Mouse (Mus musculus): ENCODE data around the gene Pram1. TPM values are rescaled to one million over a fixed set of nuclear protein-coding genes. Genes with fewer than 3 reads are reported as not detected.

The Pram1 gene
- total RNA-seq, 2 experiments from 2014 or later: 0.22 TPM; not detected in 1

- intact Hi-C loops (cut with DNase I): no loop called here
- DNase-seq: no peak
Observed at GRCm38 (mm10) chr17:33649781-33650475, 12.1 kb downstream of the Pram1 start.

DNA sequence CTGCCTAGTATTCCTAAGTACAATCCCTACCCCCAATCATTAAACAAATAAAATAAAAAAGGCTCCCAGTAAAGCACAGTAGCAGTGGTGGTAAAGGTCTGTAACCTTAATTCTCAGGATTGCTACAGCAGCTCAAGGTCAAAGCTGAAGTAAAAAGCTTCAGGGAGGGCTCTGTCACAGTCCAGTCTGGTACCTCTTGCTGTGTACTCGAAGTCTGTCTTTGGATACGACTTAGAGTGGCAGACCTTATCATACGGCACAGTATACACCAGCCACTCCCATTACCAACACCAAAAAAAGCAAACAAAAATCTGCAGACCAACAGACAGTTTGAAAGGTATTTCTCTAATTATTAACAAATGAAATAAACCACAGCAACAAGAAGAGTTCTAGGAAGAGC lies 29.0 kb downstream of the Pram1 start:
- DNase-seq: no peak
- intact Hi-C loops (cut with DNase I): no loop called here

DNA sequence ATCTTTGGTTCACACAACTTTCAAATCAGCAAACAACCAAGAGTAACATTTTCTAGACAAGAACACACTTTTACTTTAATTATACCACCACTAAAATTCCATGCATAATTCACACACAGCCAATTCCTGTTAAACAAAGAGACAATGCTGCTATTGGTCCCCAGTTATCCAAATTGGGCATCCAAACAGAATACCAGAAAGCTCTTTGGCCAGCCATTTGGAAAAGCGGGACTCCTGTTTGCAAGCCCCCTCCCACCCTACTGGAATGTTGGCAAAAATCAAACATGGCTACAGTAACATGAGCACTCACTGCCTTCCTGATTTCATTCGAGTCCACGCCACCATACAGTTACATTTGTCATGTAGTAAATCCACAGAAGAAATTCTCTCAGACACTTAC lies 31.8 kb downstream of the Pram1 start:
- DNase-seq: no peak
- intact Hi-C loops (cut with DNase I): no loop called here

GRCm38 (mm10) chr17:33673837-33674236 lies 36.0 kb downstream of the Pram1 start:
- no peak for DNase-seq
- intact Hi-C loops (cut with DNase I): no loop called here

GRCm38 (mm10) chr17:33675452-33675851 lies 37.6 kb downstream of the Pram1 start:
- DNase-seq: peak; percentile 19 to 26
- intact Hi-C loops (cut with DNase I): no loop called here

DNA sequence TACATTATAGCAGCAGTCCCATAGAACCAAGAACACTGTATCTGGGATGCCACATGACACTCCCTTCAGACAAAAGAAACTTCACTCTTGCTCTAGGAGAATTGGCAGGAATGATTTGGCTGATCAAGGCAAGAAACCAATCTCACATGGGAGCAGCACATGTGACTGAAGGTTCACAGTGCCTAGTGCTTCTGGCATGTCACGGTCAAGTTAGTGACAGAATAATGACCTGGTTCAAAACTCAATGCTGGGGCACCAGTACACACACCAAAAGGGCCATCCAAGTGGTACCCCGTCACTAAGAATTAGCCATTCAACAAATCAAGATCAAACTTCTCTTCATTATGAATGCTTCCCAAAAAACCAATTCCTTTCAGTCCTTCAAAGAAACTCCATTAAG lies 38.2 kb downstream of the Pram1 start:
- intact Hi-C loops (cut with DNase I): no loop called here
- no peak for DNase-seq

- intact Hi-C loops (cut with DNase I): no loop called here
- DNase-seq: no peak
Observed at GRCm38 (mm10) chr17:33678771-33679170, 40.9 kb downstream of the Pram1 start.

- intact Hi-C loops (cut with DNase I): no loop called here
- DNase-seq: no peak
Observed at GRCm38 (mm10) chr17:33681767-33682166, 43.9 kb downstream of the Pram1 start.

- intact Hi-C loops (cut with DNase I): loop anchor here (2.0 kb wide), 1 partner anchor 34 kb away; the partner anchor contains the start of gene March2
- peak in 1 of 2 experiments; percentile 64 for DNase-seq
Observed at GRCm38 (mm10) chr17:33684671-33685231, 46.9 kb downstream of the Pram1 start.

GRCm38 (mm10) chr17:33685249-33685653 lies 47.4 kb downstream of the Pram1 start:
- intact Hi-C loops (cut with DNase I): loop anchor here (2.0 kb wide), 1 partner anchor 34 kb away; the partner anchor contains the start of gene March2
- peak; percentile 96 to 98 for DNase-seq

DNA sequence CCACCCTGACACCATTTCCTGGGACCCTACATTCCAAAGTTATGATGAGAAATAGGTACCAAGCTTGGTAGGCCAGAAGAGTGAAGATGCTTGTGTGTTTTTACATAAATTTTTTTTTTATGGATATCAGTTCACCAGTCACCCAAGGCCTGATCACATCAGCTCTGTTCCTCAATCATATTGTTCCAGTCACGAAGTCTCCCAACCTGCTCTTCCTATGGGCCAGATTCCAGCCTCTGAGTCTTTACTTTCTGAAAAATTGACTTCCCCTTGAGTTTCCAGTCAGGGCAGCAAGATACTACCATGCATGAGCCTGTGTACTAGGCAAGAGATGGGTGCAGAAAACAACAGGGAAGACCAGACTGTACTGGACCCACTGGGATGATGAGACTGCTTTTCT lies 48.9 kb downstream of the Pram1 start, which contains the start of gene Hnrnpm:
TSS of gene Hnrnpm (minus strand) at position 101 of the 400 bp plus-strand sequence.
- intact Hi-C loops (cut with DNase I): no loop called here
- DNase-seq: no peak

Other genes starting within 250 kb of the Pram1 start
- 1 to 10 TPM; 4.2 to 5.0 TPM for gene Zfp101, start 243.4 kb upstream of the Pram1 start, total RNA-seq (2021)
- not detected for gene Actl9, start 205.2 kb upstream of the Pram1 start, total RNA-seq (2021)
- 10 to 100 TPM; 18.3 to 19.7 TPM for gene Adamts10, start 113.9 kb upstream of the Pram1 start, total RNA-seq (2021)
- gene Myo1f, start 82.3 kb upstream of the Pram1 start, total RNA-seq (2021): 1 to 10 TPM; 2.2 to 2.8 TPM
- gene Zfp414, start 9.0 kb upstream of the Pram1 start, total RNA-seq (2021): 10 to 100 TPM in 1 of 2 experiments, 1 to 10 TPM in 1; 9.8 to 10.6 TPM
- 10 to 100 TPM; 82.5 to 83.7 TPM for gene Hnrnpm, start 48.8 kb downstream of the Pram1 start, total RNA-seq (2021)
- 100 to 1,000 TPM; 141 to 157 TPM for gene March2, start 80.6 kb downstream of the Pram1 start, total RNA-seq (2021)
- 100 to 1,000 TPM; 269 to 304 TPM for gene Rab11b, start 122.5 kb downstream of the Pram1 start, total RNA-seq (2021)
- gene Angptl4, start 143.8 kb downstream of the Pram1 start, total RNA-seq (2021): 10 to 100 TPM; 18.2 to 58.8 TPM
- gene Kank3, start 172.5 kb downstream of the Pram1 start, total RNA-seq (2021): 10 to 100 TPM; 55.7 to 81.7 TPM
- 100 to 1,000 TPM; 764 to 784 TPM for gene Rps28, start 186.5 kb downstream of the Pram1 start, total RNA-seq (2021)
- 100 to 1,000 TPM; 648 to 672 TPM for gene Ndufa7, start 186.5 kb downstream of the Pram1 start, total RNA-seq (2021)
- 10 to 100 TPM; 28.6 to 34.6 TPM for gene Cd320, start 205.0 kb downstream of the Pram1 start, total RNA-seq (2021)
- gene Gm7029, start 235.8 kb downstream of the Pram1 start, total RNA-seq (2021): not detected

Measured in heart, postnatal 36 days (tissue).